Mouse (Mus musculus): ENCODE measurements around the gene Pms2. TPM values are rescaled to one million over a fixed set of nuclear protein-coding genes. Genes with fewer than 3 reads are reported as not detected.

Gene Pms2
- total RNA-seq (2021) = 1 to 10 TPM; 5.8 to 7.8 TPM
- long read RNA-seq, experiment 1, full-length matches to known transcripts = 7 of 11 reads
- long read RNA-seq, experiment 1, partial matches to known transcripts = 0 of 11 reads
- long read RNA-seq, experiment 1, other reads (novel, unspliced or antisense) = 4 of 11 reads
- long read RNA-seq, experiment 2, full-length matches to known transcripts = 6 of 12 reads
- long read RNA-seq, experiment 2, partial matches to known transcripts = 0 of 12 reads
- long read RNA-seq, experiment 2, other reads (novel, unspliced or antisense) = 6 of 12 reads

DNA sequence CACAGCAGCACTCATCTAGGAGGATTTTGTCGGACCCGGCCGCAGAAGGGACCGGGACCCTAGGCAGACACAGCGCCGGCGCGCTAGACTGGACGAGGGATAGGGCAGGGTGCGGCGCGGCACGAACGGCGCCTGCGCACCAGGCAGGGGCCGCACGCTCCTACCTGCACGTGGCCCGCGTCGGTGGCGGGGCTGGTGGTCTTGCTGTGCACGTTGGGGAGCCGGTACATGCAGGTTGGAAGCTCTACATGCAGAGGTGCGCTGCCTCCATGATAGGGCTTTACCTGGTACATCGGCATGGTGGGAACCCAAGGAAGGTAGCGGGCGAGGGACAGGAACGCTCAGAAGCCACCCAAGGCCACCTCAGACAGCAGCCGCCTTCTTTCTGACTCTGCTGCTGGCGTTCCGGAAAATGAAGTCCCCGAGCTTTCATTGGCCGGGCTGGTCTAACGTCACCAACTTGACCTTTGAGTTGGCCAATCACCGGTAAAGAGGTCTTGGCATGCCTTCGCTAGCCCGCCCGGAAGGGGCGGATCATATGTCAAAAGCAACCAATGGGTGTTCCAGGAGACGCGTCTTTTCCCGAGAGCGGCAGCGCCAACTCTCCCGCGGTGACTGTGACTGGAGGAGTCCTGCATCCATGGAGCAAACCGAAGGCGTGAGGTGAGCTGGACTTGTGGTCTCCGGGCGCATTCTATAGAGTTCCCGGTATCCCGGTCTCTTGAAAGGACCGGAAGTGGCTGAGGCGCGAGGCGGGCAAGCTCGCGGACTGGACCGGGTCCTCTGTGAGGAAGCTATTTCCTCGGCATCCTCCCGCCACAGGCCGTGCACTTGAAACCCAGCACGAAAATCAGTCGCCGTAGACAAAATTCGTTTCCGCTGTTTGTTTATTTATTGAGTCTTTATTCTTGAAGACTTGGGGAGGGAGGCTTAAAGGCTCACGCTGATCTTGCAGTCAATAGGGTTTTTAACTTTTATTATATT, at the start of gene Pms2, which contains the start of gene Aimp2:
Gene Pms2 (plus strand): TSS at position 548 of the 984 bp plus-strand sequence.
Gene Aimp2 (minus strand): TSS at position 431 of the 984 bp plus-strand sequence.
- peak; percentile 87 for DNase-seq

DNA sequence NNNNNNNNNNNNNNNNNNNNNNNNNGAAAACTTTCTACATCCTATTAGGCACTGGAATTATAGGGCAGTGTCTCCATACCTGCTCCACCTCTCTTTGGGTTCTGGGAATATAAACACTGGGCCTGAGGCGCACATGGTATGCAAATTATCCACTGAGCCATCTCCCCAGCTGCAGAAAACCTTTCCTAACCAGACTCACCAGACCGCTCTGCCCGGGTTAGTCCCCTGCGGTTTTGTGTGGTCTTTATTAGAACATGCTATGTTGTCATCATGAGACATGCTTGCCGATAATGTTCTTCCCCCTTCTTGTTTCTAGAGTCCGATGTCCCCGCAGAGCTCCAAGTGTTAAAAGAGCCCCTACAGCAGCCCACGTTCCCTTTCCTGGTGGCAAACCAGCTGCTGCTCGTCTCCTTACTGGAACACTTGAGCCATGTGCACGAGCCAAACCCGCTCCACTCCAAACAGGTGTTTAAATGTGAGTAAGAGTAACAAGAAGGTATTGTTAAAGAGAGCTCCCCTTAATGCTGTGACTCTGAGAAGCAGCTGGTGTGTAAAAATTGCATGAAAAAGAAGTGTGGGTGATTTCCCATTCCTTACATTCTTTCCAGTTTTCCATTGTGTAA, 38.1 kb upstream of the Pms2 start:
- no peak for DNase-seq

DNA sequence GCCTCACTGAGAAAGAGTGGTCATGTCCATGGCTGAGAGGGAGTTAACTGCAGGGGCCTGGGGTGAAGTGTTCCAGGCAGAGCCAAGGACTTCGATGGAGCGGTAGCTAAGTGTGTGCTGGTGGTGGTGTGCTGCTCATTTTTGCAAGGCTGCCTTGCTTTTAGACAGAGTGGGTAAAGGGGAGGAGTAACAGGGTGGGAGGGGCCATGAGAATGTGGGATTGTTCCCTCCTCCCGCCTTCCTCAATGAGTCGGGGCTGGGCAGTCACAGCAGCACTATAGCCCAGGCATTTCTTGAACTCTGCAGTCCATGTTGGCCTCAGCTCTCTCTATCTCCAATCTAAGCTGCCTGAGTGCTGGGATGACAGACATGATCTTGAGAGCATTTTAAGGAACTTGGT, 35.2 kb upstream of the Pms2 start:
- no peak for DNase-seq

DNA sequence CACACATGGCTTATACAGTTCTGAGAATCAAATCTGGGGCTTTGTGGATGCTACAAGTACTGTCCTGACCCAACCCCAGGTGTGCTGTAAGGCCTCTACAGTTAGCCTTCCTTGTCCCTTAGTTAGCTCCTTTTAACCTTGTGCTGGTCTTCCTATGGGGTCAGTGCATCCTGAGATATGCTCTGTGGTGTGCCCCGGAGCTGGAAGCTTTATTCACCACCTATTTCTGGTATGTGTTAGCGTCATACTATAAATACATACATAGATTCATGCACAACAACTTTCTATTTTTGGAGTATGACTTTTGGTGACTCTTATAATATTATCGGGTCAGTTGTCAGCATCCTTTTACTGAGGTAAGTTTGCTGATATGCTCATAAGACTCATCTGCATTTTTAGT, 24.5 kb upstream of the Pms2 start:
- no peak for DNase-seq

DNA sequence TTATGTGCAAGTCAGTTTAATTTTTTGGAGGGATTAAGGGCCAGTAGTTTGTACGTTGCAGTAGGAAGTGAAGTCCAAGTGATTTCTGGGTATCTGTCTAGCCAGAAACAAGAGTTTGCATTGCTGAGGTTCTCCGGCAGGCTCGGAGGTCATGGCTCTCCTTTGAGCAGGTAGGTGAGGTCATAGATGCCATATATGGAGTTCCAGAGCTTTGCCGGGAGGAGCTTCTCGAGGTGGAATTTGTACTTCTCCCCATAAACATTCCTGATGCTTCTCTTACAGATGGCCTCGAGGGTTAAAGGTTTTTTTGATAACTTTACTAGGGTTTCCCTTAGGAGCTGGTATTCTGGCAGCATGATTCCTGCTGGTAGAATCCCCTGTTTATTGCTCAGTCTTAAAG, 19.0 kb upstream of the Pms2 start:
- DNase-seq = no peak

DNA sequence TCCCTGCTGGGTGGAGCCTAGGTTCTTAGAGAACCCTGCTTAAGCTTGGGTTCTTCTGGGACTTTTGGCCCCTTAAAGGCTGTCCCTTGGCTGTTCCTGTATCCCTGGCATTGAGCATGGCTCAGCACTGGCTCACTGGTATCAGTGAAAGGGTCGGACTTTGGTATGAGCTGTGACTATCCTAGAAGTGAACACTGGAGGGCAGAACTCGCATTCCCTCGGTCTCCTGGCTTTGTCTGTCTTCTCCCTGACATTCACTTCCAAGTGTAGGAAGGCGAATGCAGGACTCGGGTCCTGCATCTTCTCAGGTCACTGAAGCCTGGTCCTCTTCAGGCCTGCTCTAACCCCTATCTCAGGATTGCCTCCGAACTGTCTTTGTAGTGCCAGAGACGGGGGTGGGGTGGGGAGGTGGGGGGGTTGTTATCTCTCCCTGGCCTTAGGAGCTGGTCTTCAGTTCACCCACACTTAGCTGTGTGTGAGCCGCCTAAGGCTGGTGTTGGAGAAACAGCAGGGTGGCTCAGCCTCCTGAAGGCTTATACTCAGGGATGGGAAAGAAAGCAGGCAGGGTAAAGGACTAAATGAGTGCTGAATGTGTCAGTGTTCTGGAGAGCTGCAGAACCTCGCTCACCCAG, 17.4 kb upstream of the Pms2 start:
- DNase-seq = no peak

DNA sequence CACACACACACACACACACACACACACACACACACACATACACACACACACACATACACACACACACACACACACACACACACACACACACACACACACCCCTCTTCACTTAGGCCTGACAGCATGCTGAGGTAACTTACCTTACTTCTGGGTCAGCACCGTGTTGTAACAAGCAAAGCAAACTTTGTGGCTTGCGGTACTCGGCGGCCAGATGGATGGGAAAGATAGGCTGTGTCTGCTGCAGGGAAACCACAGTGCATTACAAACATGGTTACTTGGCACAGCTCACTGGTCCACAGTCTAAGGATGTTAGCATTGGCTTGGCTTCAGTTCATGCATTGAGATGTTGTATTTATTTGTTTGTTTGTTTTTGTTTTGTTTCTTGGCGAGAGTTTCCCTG, 16.4 kb upstream of the Pms2 start:
- no peak for DNase-seq

DNA sequence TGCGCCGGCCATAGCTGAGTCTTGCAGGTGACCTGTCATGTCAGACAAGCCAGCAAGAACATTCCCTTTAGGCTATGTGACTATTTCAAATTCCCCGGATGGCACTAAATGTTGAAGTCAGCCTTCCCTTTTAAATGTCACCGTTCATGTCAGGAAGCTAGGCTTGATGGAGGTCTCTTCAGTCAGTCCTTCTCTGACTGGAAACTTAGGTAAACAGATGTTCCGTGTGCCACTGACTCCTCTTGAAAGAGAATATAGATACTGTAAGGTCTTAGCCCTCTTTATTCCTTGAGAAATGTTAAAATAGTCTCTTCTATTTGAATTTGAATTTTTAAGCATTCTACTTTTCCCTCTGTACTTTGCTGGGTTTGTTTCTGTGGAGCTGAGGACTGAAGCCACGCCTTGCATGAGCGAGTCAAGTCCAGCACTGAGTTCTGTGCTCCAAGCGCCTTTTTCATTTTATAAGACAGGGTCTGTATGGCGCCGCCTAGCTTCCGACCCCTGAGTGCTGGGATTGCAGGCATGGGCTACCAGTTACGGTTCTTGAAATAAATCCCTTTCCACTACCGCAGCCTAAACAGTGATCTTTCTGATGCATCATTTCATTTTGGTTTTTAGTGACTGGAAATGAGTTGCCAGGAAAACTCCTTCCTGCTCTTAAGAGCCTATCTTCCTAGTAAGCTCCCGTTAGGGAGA, 12.0 kb upstream of the Pms2 start, which contains the start of gene Ankrd61:
Gene Ankrd61 (minus strand): TSS at position 51 of the 696 bp plus-strand sequence.
- no peak for DNase-seq

DNA sequence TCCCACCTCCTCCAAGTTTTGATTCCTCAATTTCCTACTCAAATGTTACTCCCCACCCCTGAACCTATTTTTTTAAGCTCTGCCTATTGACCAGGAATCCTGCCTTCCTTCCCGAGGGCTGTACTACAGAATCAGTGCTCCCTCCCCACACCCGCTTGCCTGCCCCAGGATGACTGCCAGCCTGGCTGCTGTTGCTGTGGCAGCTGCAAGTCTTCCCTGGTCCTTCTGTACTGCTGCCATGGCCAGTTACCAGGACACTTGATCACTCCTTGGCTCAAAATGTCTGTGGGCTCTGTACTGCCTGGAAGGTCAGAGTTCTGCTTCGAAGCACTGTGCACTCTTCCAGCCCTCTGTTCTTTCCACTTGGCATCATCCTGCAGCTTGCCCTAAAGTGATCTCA, 7.7 kb upstream of the Pms2 start:
- DNase-seq = peak; percentile 81

DNA sequence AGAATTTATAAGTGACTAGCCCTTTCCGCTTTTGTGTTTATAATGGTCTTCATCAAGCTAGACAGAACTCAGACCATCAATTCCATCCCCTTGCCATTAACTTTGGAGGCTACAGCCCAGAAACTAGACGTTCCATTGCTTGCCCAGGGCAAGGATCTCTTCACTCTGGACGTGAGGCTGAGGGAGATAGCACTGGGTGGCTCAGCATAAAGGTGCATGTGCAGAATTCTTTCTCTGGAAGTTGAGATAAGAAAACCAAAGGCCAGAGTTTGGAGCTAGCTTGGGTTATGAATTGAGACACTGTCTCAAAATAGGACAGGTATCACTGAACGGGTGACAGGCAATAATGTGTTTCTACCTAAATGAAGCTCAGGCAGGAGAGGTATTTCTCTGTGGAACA, 6.0 kb upstream of the Pms2 start:
- DNase-seq = no peak

DNA sequence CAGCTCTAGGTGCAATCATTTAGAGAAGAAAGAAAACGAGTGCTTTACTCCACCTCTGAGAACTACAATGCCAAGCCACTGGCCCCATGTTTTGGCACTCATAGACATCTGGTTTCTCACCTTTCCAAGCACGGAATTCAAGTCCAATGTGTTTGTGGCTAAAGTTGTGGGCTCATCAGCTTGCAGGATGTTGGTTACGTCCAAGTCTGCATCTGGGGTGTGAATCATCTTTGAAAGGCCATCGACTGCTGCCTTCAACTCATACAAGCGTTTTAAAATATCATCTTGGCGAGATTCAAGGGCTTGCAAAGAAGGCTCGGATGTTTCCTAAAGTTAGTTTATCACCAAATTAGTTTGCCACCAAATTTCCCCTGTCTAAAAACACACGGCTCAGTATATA, 3.3 kb upstream of the Pms2 start:
- DNase-seq = no peak

DNA sequence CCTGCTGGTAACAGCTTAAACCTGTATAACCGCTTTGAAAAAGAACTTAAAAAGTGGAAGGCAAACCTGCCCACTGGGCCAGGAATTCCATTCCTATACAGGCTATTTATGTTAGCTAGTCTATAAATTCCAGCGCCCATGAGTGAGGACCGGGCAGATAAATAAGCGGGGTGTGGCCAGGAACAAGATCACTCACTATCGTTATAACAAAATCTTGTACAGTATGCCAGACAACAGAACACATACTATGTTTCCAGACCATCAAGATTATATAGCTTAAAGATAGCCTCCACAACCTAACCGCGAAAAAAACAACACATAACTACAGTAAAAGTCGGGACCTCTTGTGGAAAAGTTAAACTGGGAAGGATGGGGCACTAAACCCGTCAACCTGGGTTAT, 838 bp upstream of the Pms2 start:
- DNase-seq = no peak

DNA sequence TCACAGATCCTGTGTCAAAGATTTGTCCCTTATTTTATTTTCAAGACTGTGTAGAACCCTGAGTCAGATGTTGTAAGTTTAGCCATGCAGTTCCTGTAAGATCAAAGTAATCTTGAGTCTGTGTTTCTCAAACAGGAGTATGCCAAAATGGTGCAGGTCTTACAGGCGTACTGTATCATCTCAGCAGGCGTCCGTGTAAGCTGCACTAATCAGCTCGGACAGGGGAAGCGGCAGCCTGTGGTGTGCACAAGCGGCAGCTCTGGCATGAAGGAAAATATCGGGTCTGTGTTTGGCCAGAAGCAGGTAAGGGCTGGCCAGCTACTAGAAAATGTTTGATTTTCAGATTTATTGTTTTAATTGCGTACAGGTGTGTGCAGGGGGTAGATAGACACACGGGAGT, 6.5 kb downstream of the Pms2 start:
- no peak for DNase-seq

DNA sequence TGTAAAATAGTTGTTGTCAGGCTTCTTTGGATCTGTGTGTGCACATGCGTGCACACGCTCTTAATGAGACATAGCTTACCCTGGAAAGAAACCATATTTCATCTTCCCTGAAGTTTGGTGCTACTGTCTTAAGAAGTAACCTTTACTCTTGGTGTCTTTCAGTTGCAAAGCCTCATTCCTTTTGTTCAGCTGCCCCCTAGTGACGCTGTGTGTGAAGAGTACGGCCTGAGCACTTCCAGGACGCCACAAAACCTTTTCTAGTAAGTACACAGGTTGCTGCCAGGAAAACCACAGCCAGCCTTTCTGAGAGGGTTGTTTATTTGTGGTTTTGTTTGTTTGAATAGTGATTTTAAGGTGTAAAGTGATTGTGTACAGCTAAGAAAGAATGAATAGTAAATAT, 7.7 kb downstream of the Pms2 start:
- DNase-seq = peak; percentile 53

DNA sequence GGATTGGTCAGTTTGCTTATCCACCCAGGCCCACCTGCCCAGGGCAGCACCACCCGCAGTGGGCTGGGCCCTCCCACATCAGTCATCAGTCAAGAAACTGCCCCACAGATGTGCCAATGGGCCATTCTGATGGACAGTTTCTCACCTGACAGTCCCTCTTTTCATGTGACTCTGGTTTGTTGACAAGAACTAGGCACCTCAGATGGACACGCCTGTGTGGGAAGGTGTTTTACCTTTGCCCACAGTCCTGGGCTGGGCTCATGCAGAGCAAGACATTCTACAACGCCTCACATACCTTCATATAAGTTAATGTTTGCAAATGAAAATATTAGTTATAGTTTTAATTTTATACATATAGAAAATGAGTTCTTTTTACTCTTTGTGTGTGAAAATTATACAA, 8.4 kb downstream of the Pms2 start:
- no peak for DNase-seq

DNA sequence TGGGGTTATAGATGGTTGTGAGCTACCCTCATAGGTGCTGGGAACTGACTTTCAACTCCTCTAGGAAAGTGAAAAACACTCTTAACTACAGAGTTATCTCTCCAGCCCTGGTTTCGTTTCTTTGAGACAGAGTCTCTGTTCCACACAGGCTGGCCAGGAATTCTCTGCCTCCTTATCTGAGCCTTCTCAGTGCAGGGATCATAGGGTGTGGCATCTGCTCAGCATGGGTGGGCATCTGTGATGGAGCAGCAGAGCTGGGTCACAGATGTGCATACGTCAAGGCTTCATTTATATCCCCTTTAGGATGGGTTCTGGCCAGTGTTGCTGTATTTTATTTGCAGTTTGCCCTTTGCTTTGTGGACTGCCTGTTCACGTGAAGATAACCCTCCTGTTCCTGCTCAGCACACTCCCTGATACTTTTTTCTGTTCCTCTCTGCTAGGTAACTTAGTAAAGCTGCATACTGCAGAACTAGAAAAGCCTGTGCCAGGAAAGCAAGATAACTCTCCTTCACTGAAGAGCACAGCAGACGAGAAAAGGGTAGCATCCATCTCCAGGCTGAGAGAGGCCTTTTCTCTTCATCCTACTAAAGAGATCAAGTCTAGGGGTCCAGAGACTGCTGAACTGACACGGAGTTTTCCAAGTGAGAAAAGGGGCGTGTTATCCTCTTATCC, 15.2 kb downstream of the Pms2 start:
- no peak for DNase-seq

DNA sequence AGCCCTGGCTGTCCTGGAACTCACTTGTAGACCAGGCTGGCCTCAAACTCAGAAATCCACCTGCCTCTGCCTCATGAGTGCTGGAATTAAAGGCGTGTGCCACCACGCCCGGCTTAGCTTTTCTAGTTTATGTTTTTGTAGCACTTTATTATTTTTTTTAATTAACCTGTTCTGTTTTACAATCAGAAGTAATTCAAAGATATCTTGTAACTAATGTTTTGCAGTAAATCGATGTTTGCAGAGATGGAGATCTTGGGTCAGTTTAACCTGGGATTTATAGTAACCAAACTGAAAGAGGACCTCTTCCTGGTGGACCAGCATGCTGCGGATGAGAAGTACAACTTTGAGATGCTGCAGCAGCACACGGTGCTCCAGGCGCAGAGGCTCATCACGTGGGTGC, 18.1 kb downstream of the Pms2 start, which contains the start of gene Gm42421:
Gene Gm42421 (plus strand): TSS at position 301 of the 400 bp plus-strand sequence.
- no peak for DNase-seq

DNA sequence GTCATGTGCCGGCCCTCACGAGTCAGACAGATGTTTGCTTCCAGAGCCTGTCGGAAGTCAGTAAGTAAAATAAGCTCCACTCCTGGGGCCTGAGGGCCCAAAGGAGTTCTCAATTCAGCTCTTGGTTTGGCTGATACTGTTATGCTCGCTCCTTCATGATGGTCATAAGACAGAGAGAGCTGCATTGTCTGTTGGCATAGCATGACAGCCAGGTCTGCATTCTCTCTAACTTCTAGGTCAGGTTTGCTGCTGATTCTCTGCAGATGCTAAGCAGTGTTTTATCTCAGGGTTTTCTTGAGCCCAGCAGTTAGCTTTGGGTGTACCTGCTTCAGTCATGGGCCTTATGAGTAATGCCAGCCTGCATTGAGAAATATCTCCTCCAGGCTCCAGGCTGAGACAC, 19.5 kb downstream of the Pms2 start:
- DNase-seq = no peak

DNA sequence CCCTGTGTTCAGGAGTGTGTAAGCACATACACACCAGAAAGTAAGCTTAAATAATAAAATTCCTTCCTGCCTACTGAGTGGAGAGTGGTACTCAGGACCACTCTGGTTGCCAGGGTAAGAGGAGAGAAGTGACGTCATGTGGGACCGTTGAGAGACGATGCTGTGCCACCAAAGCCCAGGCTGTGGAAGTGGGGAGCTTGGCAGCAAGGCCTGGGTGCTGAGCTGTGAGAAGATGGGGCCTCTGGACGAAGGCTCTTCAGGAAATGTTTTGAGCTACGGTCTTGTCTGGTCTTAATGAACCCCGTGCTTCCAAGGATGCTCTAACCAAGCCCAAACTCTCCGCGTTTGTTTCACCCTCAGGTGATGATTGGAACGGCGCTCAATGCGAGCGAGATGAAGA, 20.9 kb downstream of the Pms2 start:
- DNase-seq = no peak

DNA sequence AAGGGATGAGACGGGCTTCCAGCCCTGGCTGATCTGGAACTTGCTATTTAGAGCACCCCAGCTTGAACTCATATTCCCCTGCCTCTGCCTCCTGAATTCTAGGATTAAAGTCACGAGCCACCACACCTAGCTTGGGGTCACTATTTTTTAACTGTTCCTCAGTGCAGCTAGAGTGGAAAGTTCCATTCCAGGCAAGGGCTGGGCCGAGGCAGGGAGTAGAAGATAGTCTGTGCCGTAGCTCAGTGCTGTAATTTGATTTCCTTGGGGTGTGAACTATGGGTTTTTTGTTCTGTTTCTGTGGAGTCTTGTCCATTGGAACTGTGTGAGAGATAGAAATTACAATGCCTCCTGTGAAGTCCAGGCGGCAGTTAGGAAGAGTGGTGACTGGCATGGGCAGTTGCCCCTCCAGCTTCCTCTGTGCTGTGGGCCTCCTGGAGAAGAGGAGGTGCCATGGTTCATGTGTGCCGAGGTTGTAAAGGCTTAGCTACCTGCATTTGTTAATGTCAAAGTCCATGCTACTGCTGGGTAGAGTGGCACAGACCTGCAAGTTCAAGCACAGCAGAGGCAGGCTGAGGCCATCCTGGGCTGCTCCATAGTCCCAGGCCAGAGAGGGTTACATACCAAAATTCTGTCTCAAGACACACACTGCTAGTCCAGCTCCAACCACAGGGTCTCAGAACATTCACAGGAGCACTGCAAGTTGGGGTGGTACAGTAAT, 22.3 kb downstream of the Pms2 start:
- no peak for DNase-seq

All from gastrocnemius, postnatal 10 days (tissue).